Mouse (Mus musculus): ENCODE results near the gene Spg20.

Spg20 gene

GRCm38 (mm10) chr3:55097186-55097585, 14.7 kb upstream of the Spg20 start:
- DNase-seq (ENCODE audit: low read depth, low spot score), result no peak

GRCm38 (mm10) chr3:55098014-55098413, 13.9 kb upstream of the Spg20 start:
- DNase-seq (ENCODE audit: low read depth, low spot score), result no peak

GRCm38 (mm10) chr3:55098990-55099389, 12.9 kb upstream of the Spg20 start:
- DNase-seq (ENCODE audit: low read depth, low spot score), result no peak

GRCm38 (mm10) chr3:55101092-55101491, 10.8 kb upstream of the Spg20 start:
- DNase-seq (ENCODE audit: low read depth, low spot score), result no peak

- DNase-seq (ENCODE audit: low read depth, low spot score), result no peak
Measured at GRCm38 (mm10) chr3:55105372-55106023, 6.4 kb upstream of the Spg20 start.

GRCm38 (mm10) chr3:55106051-55106450, 5.9 kb upstream of the Spg20 start:
- no peak for DNase-seq (ENCODE audit: low read depth, low spot score)

GRCm38 (mm10) chr3:55109097-55109496, 2.8 kb upstream of the Spg20 start:
- no peak for DNase-seq (ENCODE audit: low read depth, low spot score)

GRCm38 (mm10) chr3:55112710-55113415, 955 bp downstream of the Spg20 start:
- no peak for DNase-seq (ENCODE audit: low read depth, low spot score)

- no peak for DNase-seq (ENCODE audit: low read depth, low spot score)
Measured at GRCm38 (mm10) chr3:55114313-55115065, 2.6 kb downstream of the Spg20 start.

GRCm38 (mm10) chr3:55115071-55115470, 3.2 kb downstream of the Spg20 start:
- no peak for DNase-seq (ENCODE audit: low read depth, low spot score)

- DNase-seq (ENCODE audit: low read depth, low spot score), result no peak
Measured at GRCm38 (mm10) chr3:55115989-55116388, 4.1 kb downstream of the Spg20 start.

- no peak for DNase-seq (ENCODE audit: low read depth, low spot score)
Measured at GRCm38 (mm10) chr3:55119275-55119898, 7.5 kb downstream of the Spg20 start.

GRCm38 (mm10) chr3:55122336-55122870, 10.5 kb downstream of the Spg20 start:
- DNase-seq (ENCODE audit: low read depth, low spot score), result no peak

GRCm38 (mm10) chr3:55123064-55123463, 11.2 kb downstream of the Spg20 start:
- no peak for DNase-seq (ENCODE audit: low read depth, low spot score)

GRCm38 (mm10) chr3:55129181-55129692, 17.3 kb downstream of the Spg20 start:
- DNase-seq (ENCODE audit: low read depth, low spot score), result no peak

GRCm38 (mm10) chr3:55131576-55132233, 19.8 kb downstream of the Spg20 start:
- no peak for DNase-seq (ENCODE audit: low read depth, low spot score)

GRCm38 (mm10) chr3:55137039-55137438, 25.1 kb downstream of the Spg20 start, which contains the start of gene Ccdc169:
Gene Ccdc169 (plus strand): TSS chr3:55137339.
- no peak for DNase-seq (ENCODE audit: low read depth, low spot score)

GRCm38 (mm10) chr3:55139837-55140236, 27.9 kb downstream of the Spg20 start:
- DNase-seq (ENCODE audit: low read depth, low spot score), result no peak

GRCm38 (mm10) chr3:55141401-55141800, 29.5 kb downstream of the Spg20 start:
- no peak for DNase-seq (ENCODE audit: low read depth, low spot score)

- no peak for DNase-seq (ENCODE audit: low read depth, low spot score)
Measured at GRCm38 (mm10) chr3:55144916-55145315, 33.0 kb downstream of the Spg20 start.

- no peak for DNase-seq (ENCODE audit: low read depth, low spot score)
Measured at GRCm38 (mm10) chr3:55146441-55146840, 34.5 kb downstream of the Spg20 start.

All from embryo, embryonic 11.5 days (tissue).